Mouse (Mus musculus): ENCODE measurements around the gene Kirrel3. TPM values are rescaled to one million over a fixed set of nuclear protein-coding genes. Genes with fewer than 3 reads are reported as not detected.
A peak's percentile ranks its signal among the peaks of the same experiment; 100 is the strongest.

The Kirrel3 gene
- polyA plus RNA-seq, 1 experiment from 2014 or later, result 1.0 TPM

GRCm38 (mm10) chr9:34987422-34988148 lies 501.9 kb downstream of the Kirrel3 start:
- no peaks in the 10 kb centered on the region for H3K36me3 ChIP-seq
- DNase-seq (ENCODE audit: low spot score), result no peak
- WGBS, result 87% methylated on average over 12 of the region's 12 CpGs
- peaks cover 4% of the 10 kb centered on the region; the same call in 1 of the 2 replicates for H3K4me1 ChIP-seq
- no peak overlapping the region for H3K4me3 ChIP-seq
- H3K27me3 ChIP-seq (ENCODE audit: insufficient read depth, poor library complexity, severe bottlenecking), result peaks cover 19% of the 10 kb centered on the region; the same call in 1 of the 2 replicates
- H3K9me3 ChIP-seq, result no peaks in the 10 kb centered on the region
- H3K27ac ChIP-seq, result no peak overlapping the region

- WGBS, result 74% methylated on average over 3 of the region's 3 CpGs
- no peak for DNase-seq (ENCODE audit: low spot score)
- H3K4me3 ChIP-seq, result no peak overlapping the region
- no peaks in the 10 kb centered on the region for H3K9me3 ChIP-seq
- no peak overlapping the region for H3K27ac ChIP-seq
- peaks cover 19% of the 10 kb centered on the region; the same call in 1 of the 2 replicates for H3K27me3 ChIP-seq (ENCODE audit: insufficient read depth, poor library complexity, severe bottlenecking)
- peaks cover 4% of the 10 kb centered on the region; the same call in 1 of the 2 replicates for H3K4me1 ChIP-seq
- no peaks in the 10 kb centered on the region for H3K36me3 ChIP-seq
These were observed 503.0 kb downstream of the Kirrel3 start for GRCm38 (mm10) chr9:34988683-34989082.

- no peak overlapping the region for H3K4me3 ChIP-seq
- H3K9me3 ChIP-seq, result no peaks in the 10 kb centered on the region
- 46% methylated on average over 4 of the region's 4 CpGs for WGBS
- H3K27me3 ChIP-seq (ENCODE audit: insufficient read depth, poor library complexity, severe bottlenecking), result 0 out of 2 replicates have a peak, but pooled peaks cover 5% of the 10 kb centered on the region
- H3K27ac ChIP-seq, result no peak overlapping the region
- no peaks in the 10 kb centered on the region for H3K36me3 ChIP-seq
- no peak for DNase-seq (ENCODE audit: low spot score)
- H3K4me1 ChIP-seq, result peaks cover 7% of the 10 kb centered on the region; the same call in 1 of the 2 replicates
These were observed 506.5 kb downstream of the Kirrel3 start for GRCm38 (mm10) chr9:34992201-34992600.

- DNase-seq (ENCODE audit: low spot score), result no peak
- H3K9me3 ChIP-seq, result no peaks in the 10 kb centered on the region
- 0 out of 2 replicates have a peak, but pooled peaks cover 5% of the 10 kb centered on the region for H3K27me3 ChIP-seq (ENCODE audit: insufficient read depth, poor library complexity, severe bottlenecking)
- no peak overlapping the region for H3K27ac ChIP-seq
- peaks cover 16% of the 10 kb centered on the region for H3K4me1 ChIP-seq
- H3K36me3 ChIP-seq, result no peaks in the 10 kb centered on the region
- WGBS, result 67% methylated on average over 4 of the region's 4 CpGs
- H3K4me3 ChIP-seq, result no peak overlapping the region
These were observed 507.9 kb downstream of the Kirrel3 start for GRCm38 (mm10) chr9:34993467-34994211.

- WGBS, result 61% methylated on average over 2 of the region's 2 CpGs
- H3K9me3 ChIP-seq, result no peaks in the 10 kb centered on the region
- no peak overlapping the region for H3K4me3 ChIP-seq
- no peak for DNase-seq (ENCODE audit: low spot score)
- H3K27me3 ChIP-seq (ENCODE audit: insufficient read depth, poor library complexity, severe bottlenecking), result 0 out of 2 replicates have a peak, but pooled peaks cover 5% of the 10 kb centered on the region
- H3K27ac ChIP-seq, result no peak overlapping the region
- no peaks in the 10 kb centered on the region for H3K36me3 ChIP-seq
- peaks cover 20% of the 10 kb centered on the region for H3K4me1 ChIP-seq
These were observed 509.4 kb downstream of the Kirrel3 start for GRCm38 (mm10) chr9:34995078-34995477.

- Histone ChIP-seq H3K27me3 (ENCODE audit: insufficient read depth, poor library complexity, severe bottlenecking) (0 out of 2 replicates have a peak, but pooled peaks cover 5% of the 10 kb centered on the region), H3K9me3 (no peaks in the 10 kb centered on the region), H3K4me1 (peaks cover 20% of the 10 kb centered on the region), H3K36me3 (no peaks in the 10 kb centered on the region), H3K27ac (no peak overlapping the region), H3K4me3 (no peak overlapping the region)
- whole genome bisulfite sequencing, result 66% methylated on average over 15 of the region's 15 CpGs
- no peak for DNase-seq (ENCODE audit: low spot score)
These were observed 510.1 kb downstream of the Kirrel3 start for GRCm38 (mm10) chr9:34995660-34996378.

GRCm38 (mm10) chr9:34997880-34998865 lies 512.5 kb downstream of the Kirrel3 start:
- Histone ChIP-seq H3K9me3 (no peaks in the 10 kb centered on the region), H3K36me3 (no peaks in the 10 kb centered on the region), H3K4me1 (peaks cover 16% of the 10 kb centered on the region), H3K27ac (peak overlapping the region; percentile 36; the same call in 1 of the 2 replicates), H3K27me3 (ENCODE audit: insufficient read depth, poor library complexity, severe bottlenecking) (0 out of 2 replicates have a peak, but pooled peaks cover 5% of the 10 kb centered on the region), H3K4me3 (no peak overlapping the region)
- 41% methylated on average over 9 of the region's 9 CpGs for WGBS
- no peak for DNase-seq (ENCODE audit: low spot score)

- Histone ChIP-seq H3K4me1 (no peaks in the 10 kb centered on the region), H3K27ac (no peak overlapping the region), H3K9me3 (no peaks in the 10 kb centered on the region), H3K36me3 (no peaks in the 10 kb centered on the region), H3K27me3 (ENCODE audit: insufficient read depth, poor library complexity, severe bottlenecking) (peaks cover 12% of the 10 kb centered on the region; the same call in 1 of the 2 replicates), H3K4me3 (no peak overlapping the region)
- DNase-seq (ENCODE audit: low spot score), result no peak
- WGBS, result 88% methylated on average over 4 of the region's 4 CpGs
These were observed 518.4 kb downstream of the Kirrel3 start for GRCm38 (mm10) chr9:35004113-35004512.

- Histone ChIP-seq H3K4me3 (no peak overlapping the region), H3K27me3 (ENCODE audit: insufficient read depth, poor library complexity, severe bottlenecking) (peaks cover 13% of the 10 kb centered on the region; the same call in 1 of the 2 replicates), H3K9me3 (no peaks in the 10 kb centered on the region), H3K4me1 (0 out of 2 replicates have a peak, but pooled peaks cover 3% of the 10 kb centered on the region), H3K27ac (no peak overlapping the region), H3K36me3 (no peaks in the 10 kb centered on the region)
- 76% methylated on average over 14 of the region's 14 CpGs for WGBS
- DNase-seq (ENCODE audit: low spot score), result no peak
These were observed 522.1 kb downstream of the Kirrel3 start for GRCm38 (mm10) chr9:35007697-35008341.

- no peaks in the 10 kb centered on the region for H3K36me3 ChIP-seq
- no peaks in the 10 kb centered on the region for H3K9me3 ChIP-seq
- H3K27ac ChIP-seq, result no peak overlapping the region
- no peak for DNase-seq (ENCODE audit: low spot score)
- peaks cover 33% of the 10 kb centered on the region; the same call in 1 of the 2 replicates for H3K27me3 ChIP-seq (ENCODE audit: insufficient read depth, poor library complexity, severe bottlenecking)
- peaks cover 11% of the 10 kb centered on the region for H3K4me1 ChIP-seq
- H3K4me3 ChIP-seq, result no peak overlapping the region
- 39% methylated on average over 4 of the region's 4 CpGs for WGBS
These were observed 531.1 kb downstream of the Kirrel3 start for GRCm38 (mm10) chr9:35016762-35017161.

- Histone ChIP-seq H3K9me3 (no peaks in the 10 kb centered on the region), H3K36me3 (no peaks in the 10 kb centered on the region), H3K4me3 (peak overlapping the region; percentile 29), H3K27me3 (ENCODE audit: insufficient read depth, poor library complexity, severe bottlenecking) (peaks cover 33% of the 10 kb centered on the region; the same call in 1 of the 2 replicates), H3K4me1 (peaks cover 11% of the 10 kb centered on the region), H3K27ac (no peak overlapping the region)
- no peak for DNase-seq (ENCODE audit: low spot score)
- WGBS, result 13% methylated on average over 13 of the region's 13 CpGs
These were observed 531.9 kb downstream of the Kirrel3 start for GRCm38 (mm10) chr9:35017563-35017962.
